Mouse (Mus musculus): ENCODE results near the gene Anapc16. TPM values are rescaled to one million over a fixed set of nuclear protein-coding genes. Genes with fewer than 3 reads are reported as not detected.

Gene Anapc16
- polyA plus RNA-seq, 1 experiment from 2014 or later, result 128 TPM

DNA sequence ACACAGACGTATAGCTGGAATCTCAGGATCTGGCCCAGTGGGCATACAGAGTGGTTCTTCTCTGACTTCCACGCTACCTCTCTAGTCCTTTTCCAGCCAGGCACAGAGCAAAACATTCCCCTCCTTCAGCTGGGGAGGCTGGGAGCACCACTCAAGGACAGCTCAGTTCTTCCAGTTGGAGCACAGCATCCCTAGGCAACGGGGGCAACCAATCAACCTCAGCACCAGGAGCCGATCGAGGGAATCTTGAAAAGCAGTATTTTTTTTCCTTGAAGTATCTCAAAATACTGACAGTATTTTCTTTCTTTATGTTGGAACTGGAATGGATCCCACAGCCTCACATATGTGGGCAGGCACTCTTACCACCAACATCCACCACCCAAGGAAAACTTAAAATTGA lies 46.3 kb downstream of the Anapc16 start:
- Histone ChIP-seq H3K27ac (peak overlapping the region; percentile 79), H3K4me1 (peaks cover 42% of the 10 kb centered on the region), H3K27me3 (no peaks in the 10 kb centered on the region), H3K4me3 (no peak overlapping the region), H3K9ac (no peak overlapping the region), H3K9me3 (no peaks in the 10 kb centered on the region), H3K36me3 (no peaks in the 10 kb centered on the region), H3K4me2 (no peak overlapping the region)
- WGBS, result 61% methylated on average over 5 of the region's 5 CpGs
- ATAC-seq (ENCODE audit: insufficient number of reproducible peaks, insufficient read depth, low FRiP score, low TSS enrichment, low read depth), result no peak

DNA sequence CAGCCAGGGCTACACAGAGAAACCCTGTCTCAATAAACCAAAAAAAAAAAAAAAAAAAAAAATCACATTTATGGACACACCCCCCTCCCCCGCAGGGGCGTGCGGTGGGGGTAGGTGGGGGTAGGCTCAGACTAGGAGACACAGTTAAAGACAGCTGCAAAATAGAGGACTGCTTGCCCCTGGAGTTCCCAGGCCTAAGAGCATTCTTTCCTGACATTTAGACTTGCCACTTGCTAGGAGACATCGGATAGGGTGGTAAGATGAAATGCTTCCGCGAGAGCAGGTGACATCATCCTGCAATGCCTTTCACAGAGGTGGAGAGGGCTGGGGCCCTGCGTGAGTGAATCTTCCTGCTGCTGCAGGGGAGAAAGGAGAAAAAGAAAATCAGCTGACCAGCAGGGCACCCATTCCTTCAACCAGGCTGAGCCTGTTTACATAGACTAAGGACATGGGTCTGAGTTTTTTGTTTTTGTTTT lies 49.3 kb downstream of the Anapc16 start:
- Histone ChIP-seq H3K9ac (no peak overlapping the region), H3K9me3 (no peaks in the 10 kb centered on the region), H3K4me1 (peaks cover 52% of the 10 kb centered on the region), H3K4me2 (no peak overlapping the region), H3K36me3 (0 out of 2 replicates have a peak, but pooled peaks cover 5% of the 10 kb centered on the region), H3K27ac (no peak overlapping the region), H3K27me3 (no peaks in the 10 kb centered on the region), H3K4me3 (no peak overlapping the region)
- ATAC-seq (ENCODE audit: insufficient number of reproducible peaks, insufficient read depth, low FRiP score, low TSS enrichment, low read depth), result no peak
- 26% methylated on average over 7 of the region's 7 CpGs for WGBS

DNA sequence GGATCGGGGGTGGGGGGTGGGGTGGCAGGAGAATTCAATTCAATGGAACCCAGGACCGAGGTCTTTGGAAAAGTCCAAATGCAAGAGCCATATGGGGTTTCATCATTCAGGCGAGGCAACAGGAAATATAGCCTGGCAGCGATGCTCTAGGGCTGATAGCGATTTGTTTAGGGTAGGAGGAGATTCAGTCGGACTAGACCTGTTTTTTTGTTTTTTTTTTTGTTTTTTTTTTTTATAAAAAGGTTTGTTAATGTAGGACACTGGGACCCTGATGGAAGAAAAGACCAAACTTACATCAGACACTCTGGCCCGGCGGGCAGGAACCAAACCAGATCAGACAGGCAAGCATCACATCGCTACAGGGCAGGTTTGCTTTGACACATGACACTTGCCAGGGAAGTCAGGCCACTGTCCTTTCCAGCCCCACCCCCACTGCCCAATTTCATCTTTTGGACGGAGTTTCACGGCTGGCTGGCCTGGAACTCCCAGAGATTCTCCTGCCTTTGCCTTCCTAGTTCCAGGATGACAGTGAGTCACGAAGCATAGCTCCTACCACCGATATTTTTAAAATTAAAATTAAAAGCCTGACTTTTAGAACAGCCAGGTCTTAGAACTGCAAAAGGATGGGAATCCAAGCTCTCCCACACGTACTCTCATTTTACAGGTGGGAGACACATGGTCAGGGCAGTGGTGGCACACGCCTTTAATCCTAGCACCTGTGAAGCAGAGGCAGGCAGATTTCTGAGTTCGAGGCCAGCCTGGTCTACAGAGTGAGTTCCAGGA lies 50.0 kb downstream of the Anapc16 start:
- Histone ChIP-seq H3K4me2 (peak overlapping the region; percentile 96), H3K4me3 (peak overlapping the region; percentile 99), H3K27me3 (no peaks in the 10 kb centered on the region), H3K4me1 (peaks cover 52% of the 10 kb centered on the region), H3K27ac (peak overlapping the region; percentile 96), H3K9me3 (no peaks in the 10 kb centered on the region), H3K36me3 (0 out of 2 replicates have a peak, but pooled peaks cover 5% of the 10 kb centered on the region), H3K9ac (peak overlapping the region; percentile 83)
- ATAC-seq (ENCODE audit: insufficient number of reproducible peaks, insufficient read depth, low FRiP score, low TSS enrichment, low read depth), result no peak
- WGBS, result 19% methylated on average over 16 of the region's 16 CpGs

DNA sequence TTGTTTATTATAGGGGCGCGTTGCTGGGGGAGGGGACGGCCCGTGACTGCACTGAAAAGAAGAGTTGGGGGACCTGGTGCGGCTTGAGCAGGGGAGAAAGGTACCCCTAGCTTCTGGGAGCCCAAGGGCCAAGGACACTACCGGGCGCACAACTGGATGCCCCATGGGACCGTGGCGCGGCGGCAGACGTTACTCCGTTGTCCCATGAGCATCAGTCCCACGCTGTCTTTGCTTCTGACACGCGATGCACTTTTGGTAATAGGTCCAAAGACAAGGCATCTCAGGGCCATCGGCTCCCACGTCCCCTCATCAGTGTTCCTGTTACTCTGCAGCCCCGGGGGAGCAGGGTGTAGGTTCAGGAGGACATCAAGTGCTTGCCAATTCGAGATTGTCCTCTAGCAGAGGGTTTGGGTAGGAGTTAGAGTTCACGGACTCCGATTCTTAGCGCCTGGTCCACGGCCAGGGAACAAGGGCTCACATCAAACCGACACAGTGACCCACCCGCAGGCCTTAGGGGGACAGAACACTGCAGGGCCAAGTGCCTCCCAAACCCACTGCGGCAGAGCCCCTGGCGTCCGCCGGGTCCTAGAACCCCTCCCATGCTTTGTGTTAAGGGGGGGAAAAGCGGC lies 50.7 kb downstream of the Anapc16 start:
- H3K4me1 ChIP-seq, result peaks cover 45% of the 10 kb centered on the region
- ATAC-seq (ENCODE audit: insufficient number of reproducible peaks, insufficient read depth, low FRiP score, low TSS enrichment, low read depth), result peak; percentile 34; the same call in 1 of the 2 replicates
- under 1% methylated on average over 31 of the region's 31 CpGs for WGBS

DNA sequence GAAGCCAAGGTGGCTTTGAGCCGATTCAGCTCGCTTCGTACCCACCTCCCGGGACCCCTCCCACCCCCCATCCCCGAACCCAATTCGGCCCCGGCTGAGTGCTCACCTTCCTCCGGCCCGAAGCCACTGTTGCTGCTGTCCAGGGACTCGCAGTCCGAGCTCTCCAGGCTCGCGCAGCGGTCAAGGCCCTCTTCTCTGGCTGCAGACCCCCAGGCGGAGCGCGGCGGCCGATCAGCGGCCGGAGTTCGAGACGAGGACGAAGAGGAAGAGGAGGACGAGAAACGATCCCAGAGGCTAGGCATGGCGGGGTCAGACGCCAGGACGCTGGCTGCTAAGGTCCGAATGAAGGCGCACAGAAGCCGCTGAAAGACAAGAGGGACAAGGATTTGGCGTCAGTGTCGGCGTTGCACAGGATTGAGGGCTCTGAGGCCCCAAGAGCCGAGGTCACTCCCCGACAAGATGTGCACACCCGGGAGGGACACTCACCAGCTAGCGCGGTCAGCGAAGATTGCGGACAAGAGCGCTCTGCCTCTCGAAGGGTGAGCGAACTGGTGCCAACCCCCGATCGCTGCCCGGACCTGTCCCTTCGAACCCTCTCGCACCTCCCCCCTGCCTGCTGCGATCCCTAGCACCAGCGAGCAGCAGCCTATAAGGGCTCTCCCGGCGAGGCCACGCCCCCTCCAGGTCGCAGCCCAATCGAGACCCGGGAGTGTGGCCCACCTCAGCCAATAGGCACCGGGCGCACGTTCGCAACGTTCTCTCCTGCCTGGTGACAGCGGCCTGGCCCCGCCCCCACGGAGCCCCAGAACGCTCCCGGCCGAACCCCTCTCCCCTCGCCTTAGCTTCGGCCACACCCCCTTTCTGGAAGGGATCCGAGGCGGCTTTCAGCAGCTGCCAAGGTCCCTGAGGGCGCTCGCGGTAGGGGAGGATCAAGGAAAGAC lies 51.5 kb downstream of the Anapc16 start, which contains the start of gene Ddit4:
Ddit4 (minus strand) TSS at position 624 of the 941 bp plus-strand sequence.
- Histone ChIP-seq H3K27me3 (no peaks in the 10 kb centered on the region), H3K4me3 (peak within 1 kb of the TSS; percentile 99), H3K36me3 (0 out of 2 replicates have a peak, but pooled peaks cover 5% of the 10 kb centered on the region), H3K4me2 (peak within 1 kb of the TSS; percentile 96), H3K9ac (peak within 1 kb of the TSS; percentile 99), H3K9me3 (no peaks in the 10 kb centered on the region), H3K27ac (peak within 1 kb of the TSS; percentile 96), H3K4me1 (peaks cover 37% of the 10 kb centered on the region)
- peak; percentile 95 for ATAC-seq (ENCODE audit: insufficient number of reproducible peaks, insufficient read depth, low FRiP score, low TSS enrichment, low read depth)
- WGBS, result under 1% methylated on average over 75 of the region's 76 CpGs

More for the DNA sequence above, 50.7 kb downstream of the Anapc16 start:
- Histone ChIP-seq H3K4me2 (peak overlapping the region; percentile 96), H3K9me3 (no peaks in the 10 kb centered on the region), H3K4me3 (peak overlapping the region; percentile 99), H3K36me3 (0 out of 2 replicates have a peak, but pooled peaks cover 5% of the 10 kb centered on the region), H3K27me3 (no peaks in the 10 kb centered on the region), H3K27ac (peak overlapping the region; percentile 96), H3K9ac (peak overlapping the region; percentile 83)

DNA sequence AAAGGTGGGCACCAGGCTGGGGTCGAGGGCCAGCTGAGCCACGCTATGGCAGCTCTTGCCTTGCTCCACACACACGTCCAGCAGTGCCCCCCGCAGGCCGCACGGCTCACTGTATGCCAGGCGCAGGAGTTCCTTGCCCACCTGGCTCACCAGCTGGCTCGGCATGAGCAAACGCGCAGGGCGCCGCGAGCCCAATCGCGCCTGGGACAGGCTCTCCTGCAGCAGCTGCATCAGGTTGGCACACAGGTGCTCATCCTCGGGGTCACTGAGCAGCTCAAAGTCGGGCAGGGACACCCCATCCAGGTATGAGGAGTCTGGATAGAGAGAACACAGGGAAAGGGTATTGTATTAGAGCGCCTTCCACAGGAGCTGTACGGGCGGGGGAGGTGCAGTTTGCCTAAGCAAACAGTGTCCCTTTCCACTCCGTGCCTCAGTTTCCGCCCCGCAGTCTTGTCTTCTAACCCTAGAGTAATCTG lies 52.2 kb downstream of the Anapc16 start:
- Histone ChIP-seq H3K4me1 (peaks cover 35% of the 10 kb centered on the region), H3K4me3 (peak overlapping the region; percentile 99), H3K4me2 (peak overlapping the region; percentile 96), H3K27ac (peak overlapping the region; percentile 96), H3K27me3 (no peaks in the 10 kb centered on the region), H3K36me3 (0 out of 2 replicates have a peak, but pooled peaks cover 5% of the 10 kb centered on the region), H3K9me3 (no peaks in the 10 kb centered on the region), H3K9ac (peak overlapping the region; percentile 99)
- no peak for ATAC-seq (ENCODE audit: insufficient number of reproducible peaks, insufficient read depth, low FRiP score, low TSS enrichment, low read depth)
- 0% methylated on average over 23 of the region's 23 CpGs for WGBS

DNA sequence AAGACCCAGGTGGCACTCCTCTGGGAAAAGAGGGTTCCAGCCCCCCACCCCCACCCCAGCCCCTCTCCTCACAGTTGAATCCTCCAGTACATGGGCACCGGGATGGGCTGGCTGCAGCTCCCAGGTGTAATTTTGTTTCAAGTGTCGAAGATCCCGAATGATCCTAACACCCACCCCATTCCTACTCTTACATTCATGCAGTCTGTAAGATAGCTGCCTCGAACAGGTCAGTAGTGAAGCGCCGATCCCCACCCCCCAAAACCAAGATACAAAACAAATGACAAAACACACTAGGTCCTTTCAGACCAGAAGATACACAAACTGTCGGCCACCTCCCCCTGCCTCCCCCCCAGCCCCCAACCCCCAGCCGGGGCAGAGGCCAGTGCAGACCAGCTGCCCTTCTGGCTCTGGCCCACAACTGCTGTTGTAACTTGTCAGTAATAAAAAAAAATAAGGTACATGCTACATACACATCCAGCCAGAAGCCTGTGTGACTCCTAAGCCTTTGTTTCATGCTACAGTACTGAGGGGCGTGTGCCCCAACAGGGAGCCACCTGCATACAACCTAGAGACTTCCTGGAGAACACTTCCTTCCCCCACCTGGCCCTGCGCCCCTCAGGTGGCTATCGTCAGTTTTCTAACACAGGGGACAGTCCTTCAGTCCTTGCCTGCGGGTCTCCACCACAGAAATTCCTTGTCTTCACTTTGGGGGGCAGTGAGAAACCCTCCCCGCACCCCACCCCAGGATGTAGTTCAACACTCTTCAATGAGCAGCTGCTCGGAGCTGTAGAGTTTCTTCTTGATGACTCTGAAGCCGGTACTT lies 52.9 kb downstream of the Anapc16 start:
- H3K27ac ChIP-seq, result peak overlapping the region; percentile 96
- no peak for ATAC-seq (ENCODE audit: insufficient number of reproducible peaks, insufficient read depth, low FRiP score, low TSS enrichment, low read depth)
- H3K9ac ChIP-seq, result peak overlapping the region; percentile 99
- H3K9me3 ChIP-seq, result no peaks in the 10 kb centered on the region
- peaks cover 35% of the 10 kb centered on the region for H3K4me1 ChIP-seq
- H3K4me2 ChIP-seq, result peak overlapping the region; percentile 96
- 30% methylated on average over 15 of the region's 15 CpGs for WGBS
- no peaks in the 10 kb centered on the region for H3K27me3 ChIP-seq
- 0 out of 2 replicates have a peak, but pooled peaks cover 5% of the 10 kb centered on the region for H3K36me3 ChIP-seq
- H3K4me3 ChIP-seq, result peak overlapping the region; percentile 99

DNA sequence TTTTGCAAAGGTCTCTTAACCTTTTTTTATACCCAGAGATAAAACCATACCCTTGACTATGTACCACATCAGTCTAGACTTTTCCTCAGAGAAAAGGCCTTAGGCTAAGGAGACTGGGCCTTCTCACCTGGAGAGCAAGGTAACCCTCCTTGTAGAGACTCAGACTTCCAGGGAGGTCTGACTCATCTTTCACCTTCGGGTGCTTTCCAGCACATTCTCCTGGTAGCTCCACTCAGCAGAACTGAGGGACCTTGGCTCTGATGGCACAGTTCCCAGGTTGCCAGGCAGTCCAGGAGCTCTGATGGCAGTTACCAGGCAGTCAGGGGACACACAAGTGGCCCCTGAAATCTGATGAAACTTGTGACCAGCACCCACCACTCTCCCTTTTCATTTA lies 53.7 kb downstream of the Anapc16 start:
- Histone ChIP-seq H3K4me2 (peak overlapping the region; percentile 96), H3K4me3 (peak overlapping the region; percentile 99), H3K27ac (peak overlapping the region; percentile 96), H3K27me3 (no peaks in the 10 kb centered on the region), H3K4me1 (peaks cover 35% of the 10 kb centered on the region), H3K36me3 (0 out of 2 replicates have a peak, but pooled peaks cover 5% of the 10 kb centered on the region), H3K9ac (peak overlapping the region; percentile 99), H3K9me3 (no peaks in the 10 kb centered on the region)
- no peak for ATAC-seq (ENCODE audit: insufficient number of reproducible peaks, insufficient read depth, low FRiP score, low TSS enrichment, low read depth)
- 64% methylated on average over 1 of the region's 1 CpGs for WGBS

DNA sequence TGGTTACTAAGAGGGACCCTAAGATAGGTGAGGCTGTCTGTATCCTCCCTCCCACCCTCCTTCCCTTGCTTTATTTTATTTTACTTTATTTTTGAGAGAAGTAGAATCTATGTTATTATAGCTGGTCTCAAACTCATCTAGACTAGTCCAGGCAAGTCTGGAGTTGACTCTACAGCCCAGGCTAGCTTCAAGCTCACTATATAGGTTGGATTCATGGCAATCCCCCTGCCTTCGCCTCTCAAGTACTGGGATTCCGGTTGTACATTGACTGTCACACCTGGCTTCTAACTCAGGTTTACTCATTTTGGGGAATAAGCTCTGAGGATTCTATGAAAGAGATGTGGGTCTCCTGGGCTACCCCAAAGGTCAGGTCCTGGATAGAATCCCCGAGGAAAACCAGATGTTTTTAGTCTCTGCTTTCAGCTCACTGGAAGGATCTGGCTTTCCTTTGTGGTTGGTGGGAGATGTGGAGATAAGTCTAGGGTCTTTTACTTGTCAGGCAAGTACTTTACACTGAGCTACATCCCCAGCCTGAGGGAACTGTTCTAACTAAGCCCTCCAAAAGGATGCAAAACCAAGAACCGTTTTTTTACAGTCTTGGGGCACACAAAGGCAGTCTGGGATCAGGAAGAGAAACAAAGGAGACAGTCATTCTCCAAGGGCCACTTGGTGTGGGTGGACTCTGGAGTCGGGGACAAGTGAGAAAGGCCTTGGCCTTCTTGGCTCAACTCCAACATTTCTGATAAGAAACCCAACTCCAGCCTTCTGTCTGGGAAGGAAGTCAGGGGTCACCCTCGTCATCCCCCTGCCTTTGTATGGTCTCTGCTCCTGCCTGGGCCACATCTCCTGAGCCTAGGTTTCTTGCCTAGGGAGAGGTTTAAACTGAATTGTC lies 54.3 kb downstream of the Anapc16 start:
- no peak for ATAC-seq (ENCODE audit: insufficient number of reproducible peaks, insufficient read depth, low FRiP score, low TSS enrichment, low read depth)
- H3K9ac ChIP-seq, result peak overlapping the region; percentile 99
- H3K36me3 ChIP-seq, result 0 out of 2 replicates have a peak, but pooled peaks cover 5% of the 10 kb centered on the region
- H3K4me2 ChIP-seq, result peak overlapping the region; percentile 96
- peak overlapping the region; percentile 96 for H3K27ac ChIP-seq
- WGBS, result 33% methylated on average over 6 of the region's 6 CpGs
- no peaks in the 10 kb centered on the region for H3K27me3 ChIP-seq
- H3K4me1 ChIP-seq, result peaks cover 37% of the 10 kb centered on the region
- H3K9me3 ChIP-seq, result no peaks in the 10 kb centered on the region
- peak overlapping the region; percentile 99 for H3K4me3 ChIP-seq

All from embryonic facial prominence, embryonic 13.5 days (tissue).